Mouse (Mus musculus) kidney, postnatal 0 days (tissue): ENCODE results near the gene Coa7. TPM values are rescaled to one million over a fixed set of nuclear protein-coding genes. Genes with fewer than 3 reads are reported as not detected.

Experiments
- ATAC-seq: fragments of 200-750 bp; cut with Nextera tagmentation; replicated peaks from 2 replicates; pipeline ENCODE4 v1.8.0; 2017; ENCODE audit warnings: low read depth, moderate number of reproducible peaks, moderate TSS enrichment, moderate library complexity; ENCODE audit not compliant: low FRiP score
- DNase-seq: peaks from one replicate; pipeline ENCODE4 v3.0.0-alpha.2; 2016; ENCODE audit warnings: low spot score
- H3K27ac ChIP-seq: fragments of 300-500 bp; sonication (generic); 2 replicates; pipeline ENCODE4 v1.5.1; 2014; ENCODE audit warnings: mild to moderate bottlenecking
- H3K27me3 ChIP-seq: fragments of 300-500 bp; sonication (generic); 2 replicates; pipeline ENCODE4 v1.6.1; 2014; ENCODE audit warnings: low read length, mixed read lengths; ENCODE audit not compliant: insufficient read depth
- H3K36me3 ChIP-seq: fragments of 300-500 bp; sonication (generic); 2 replicates; pipeline ENCODE4 v1.6.1; 2014; ENCODE audit warnings: low read length, mixed read lengths; ENCODE audit not compliant: insufficient read depth
- H3K4me1 ChIP-seq: fragments of 300-500 bp; sonication (generic); replicated peaks from 2 replicates; pipeline ENCODE4 v1.6.1; 2014; ENCODE audit warnings: antibody characterized with exemption, low read length, mixed read lengths; ENCODE audit not compliant: insufficient read depth
- H3K4me2 ChIP-seq: fragments of 300-500 bp; sonication (generic); 2 replicates; pipeline ENCODE4 v1.6.1; 2014; ENCODE audit warnings: mild to moderate bottlenecking, low read length, moderate library complexity, mixed read lengths
- H3K4me3 ChIP-seq: fragments of 300-500 bp; sonication (generic); replicated peaks from 2 replicates; pipeline ENCODE4 v1.5.1; 2014; ENCODE audit warnings: low read depth, low read length
- H3K9ac ChIP-seq: fragments of 300-500 bp; sonication (generic); 2 replicates; pipeline ENCODE4 v1.6.1; 2014; ENCODE audit warnings: low read depth, low read length
- H3K9me3 ChIP-seq: fragments of 300-500 bp; sonication (generic); replicated peaks from 2 replicates; pipeline ENCODE4 v1.6.1; 2016; ENCODE audit warnings: low read length, inconsistent platforms, mixed read lengths
- CTCF ChIP-seq: IDR thresholded peaks from 2 replicates; pipeline ENCODE4 v1.5.1; 2016; ENCODE audit warnings: antibody characterized with exemption, low read depth, mild to moderate bottlenecking, moderate library complexity
- WGBS: fragments of 180-500 bp; shearing (Covaris S2); extraction: QIAGEN DNeasy Blood & Tissue Kit; methylation state at CpG from one replicate; pipeline ENCODE4 v1.1.7; 2014; 5-methylcytosine and 5-hydroxymethylcytosine counted together
- polyA plus RNA-seq: library from polyadenylated mRNA; unstranded; fragments of >200 nt; fragmentation: Nextera tagmentation; extraction: Ambion mirVana; gene quantifications from 2 replicates; pipeline ENCODE4 v1.2.1, GENCODE M21; 2015

Coa7 gene
- polyA plus RNA-seq, 1 experiment from 2014 or later = 66.6 TPM

GRCm38 (mm10) chr4:108327071-108327579 is 815 bp upstream of the Coa7 start:
- peak; percentile 93 for DNase-seq
- peak; percentile 70 for TF ChIP-seq CTCF
- 31% methylated on average over 6 of the region's 6 CpGs for WGBS

GRCm38 (mm10) chr4:108329840-108330239 is 1.9 kb downstream of the Coa7 start:
- no peak for DNase-seq
- no peak for ATAC-seq
- Histone ChIP-seq H3K36me3 (0 out of 2 replicates have a peak, but pooled peaks cover 5% of the 10 kb centered on the region), H3K4me1 (no peaks in the 10 kb centered on the region), H3K9ac (no peak overlapping the region), H3K4me3 (no peak overlapping the region), H3K27ac (no peak overlapping the region), H3K9me3 (no peaks in the 10 kb centered on the region), H3K4me2 (no peak overlapping the region), H3K27me3 (no peaks in the 10 kb centered on the region)
- WGBS = 96% methylated on average over 6 of the region's 6 CpGs
- no peak for TF ChIP-seq CTCF

More at GRCm38 (mm10) chr4:108327071-108327579, 815 bp upstream of the Coa7 start:
- Histone ChIP-seq H3K27me3 (no peaks in the 10 kb centered on the region), H3K9me3 (no peaks in the 10 kb centered on the region), H3K4me1 (no peaks in the 10 kb centered on the region), H3K4me3 (peak overlapping the region; percentile 61), H3K27ac (peak overlapping the region; percentile 82), H3K36me3 (no peaks in the 10 kb centered on the region), H3K4me2 (peak overlapping the region; percentile 76), H3K9ac (peak overlapping the region; percentile 59)
- no peak; the same call in 1 of the 2 replicates for ATAC-seq

GRCm38 (mm10) chr4:108332041-108332440 is 4.1 kb downstream of the Coa7 start:
- H3K27ac ChIP-seq = no peak overlapping the region
- DNase-seq = no peak
- no peak for ATAC-seq
- no peaks in the 10 kb centered on the region for H3K4me1 ChIP-seq
- H3K9me3 ChIP-seq = no peaks in the 10 kb centered on the region
- H3K4me3 ChIP-seq = no peak overlapping the region
- 0 out of 2 replicates have a peak, but pooled peaks cover 5% of the 10 kb centered on the region for H3K36me3 ChIP-seq
- H3K4me2 ChIP-seq = no peak overlapping the region
- H3K9ac ChIP-seq = no peak overlapping the region
- WGBS = 81% methylated on average over 9 of the region's 9 CpGs
- TF ChIP-seq CTCF = no peak
- no peaks in the 10 kb centered on the region for H3K27me3 ChIP-seq

GRCm38 (mm10) chr4:108335413-108335812 is 7.5 kb downstream of the Coa7 start:
- H3K9ac ChIP-seq = no peak overlapping the region
- no peak overlapping the region for H3K4me3 ChIP-seq
- 87% methylated on average over 6 of the region's 6 CpGs for WGBS
- peak; percentile 17 for DNase-seq
- H3K27ac ChIP-seq = peak overlapping the region; percentile 31; the same call in 1 of the 2 replicates
- no peaks in the 10 kb centered on the region for H3K4me1 ChIP-seq
- no peak for ATAC-seq
- H3K36me3 ChIP-seq = peaks cover 20% of the 10 kb centered on the region
- TF ChIP-seq CTCF = no peak
- no peaks in the 10 kb centered on the region for H3K27me3 ChIP-seq
- no peaks in the 10 kb centered on the region for H3K9me3 ChIP-seq
- no peak overlapping the region for H3K4me2 ChIP-seq

GRCm38 (mm10) chr4:108336765-108337164 is 8.8 kb downstream of the Coa7 start:
- no peaks in the 10 kb centered on the region for H3K4me1 ChIP-seq
- no peak overlapping the region for H3K9ac ChIP-seq
- H3K27me3 ChIP-seq = no peaks in the 10 kb centered on the region
- DNase-seq (no peak), ATAC-seq (no peak)
- H3K4me2 ChIP-seq = no peak overlapping the region
- 78% methylated on average over 2 of the region's 2 CpGs for WGBS
- H3K9me3 ChIP-seq = no peaks in the 10 kb centered on the region
- no peak overlapping the region for H3K27ac ChIP-seq
- TF ChIP-seq CTCF = no peak
- H3K4me3 ChIP-seq = no peak overlapping the region
- peaks cover 20% of the 10 kb centered on the region for H3K36me3 ChIP-seq

GRCm38 (mm10) chr4:108337817-108338216 is 9.9 kb downstream of the Coa7 start:
- no peak for ATAC-seq
- no peak overlapping the region for H3K4me3 ChIP-seq
- 62% methylated on average over 3 of the region's 3 CpGs for WGBS
- H3K27me3 ChIP-seq = no peaks in the 10 kb centered on the region
- no peak for TF ChIP-seq CTCF
- H3K27ac ChIP-seq = no peak overlapping the region
- no peak for DNase-seq
- no peaks in the 10 kb centered on the region for H3K9me3 ChIP-seq
- no peak overlapping the region for H3K4me2 ChIP-seq
- no peak overlapping the region for H3K9ac ChIP-seq
- peaks cover 20% of the 10 kb centered on the region for H3K36me3 ChIP-seq
- H3K4me1 ChIP-seq = no peaks in the 10 kb centered on the region

- WGBS = 58% methylated on average over 9 of the region's 9 CpGs
- Histone ChIP-seq H3K4me2 (no peak overlapping the region), H3K9ac (no peak overlapping the region), H3K9me3 (no peaks in the 10 kb centered on the region), H3K27ac (no peak overlapping the region), H3K4me3 (no peak overlapping the region), H3K4me1 (no peaks in the 10 kb centered on the region), H3K36me3 (peaks cover 20% of the 10 kb centered on the region), H3K27me3 (no peaks in the 10 kb centered on the region)
- ATAC-seq (no peak), DNase-seq (no peak)
- TF ChIP-seq CTCF = no peak
Observed at GRCm38 (mm10) chr4:108338321-108338733, 10.4 kb downstream of the Coa7 start.
